Mouse (Mus musculus) left cerebral cortex, postnatal 36 days (tissue): ENCODE measurements at regions not wholly inside any gene's neighbourhood (a gene's known extent, or its start where the extent isn't known, plus 50 kb on each side); places are given as distances from the start of the nearest gene placed in this dataset.
"Not testable (repeated sequence)": the region's sequence is repeated elsewhere in the genome, so short reads cannot be mapped to it uniquely, and the experiment has no call there.

Experiments
- DNase-seq, 2 experiments: peaks; one replicate each; pipeline ENCODE4 v3.0.0; 2021 to 2022; ENCODE audit warnings: low spot score in 2 of 2, mixed read lengths in 1 of 2
- intact Hi-C: fragments of 180-260 bp; cut with DNase I; formaldehyde crosslinking; loops from one replicate; pipeline ENCODE4 v1.15.1; 2025

DNA sequence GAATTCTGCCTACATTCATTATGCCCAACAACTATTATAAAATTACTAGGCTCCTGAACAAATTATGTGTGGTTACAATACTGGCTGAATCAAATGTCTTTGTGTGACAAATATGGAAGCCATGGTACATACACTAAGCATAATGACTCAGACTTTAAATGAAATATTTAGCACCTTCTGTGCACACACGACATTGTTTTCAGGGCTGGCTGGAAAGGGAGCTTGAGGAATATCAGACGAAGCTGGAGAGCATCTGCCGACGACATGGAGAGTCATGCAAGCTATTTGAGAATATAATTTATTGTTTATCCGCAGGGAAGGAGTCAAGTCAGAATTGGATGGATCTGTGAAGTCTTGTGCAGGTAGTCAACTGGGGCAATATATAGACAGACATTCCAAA is 955.4 kb upstream of the Gm10801 start:
- DNase-seq = peak in 1 of 2 experiments; percentile 15
- intact Hi-C loops = no loop called here

DNA sequence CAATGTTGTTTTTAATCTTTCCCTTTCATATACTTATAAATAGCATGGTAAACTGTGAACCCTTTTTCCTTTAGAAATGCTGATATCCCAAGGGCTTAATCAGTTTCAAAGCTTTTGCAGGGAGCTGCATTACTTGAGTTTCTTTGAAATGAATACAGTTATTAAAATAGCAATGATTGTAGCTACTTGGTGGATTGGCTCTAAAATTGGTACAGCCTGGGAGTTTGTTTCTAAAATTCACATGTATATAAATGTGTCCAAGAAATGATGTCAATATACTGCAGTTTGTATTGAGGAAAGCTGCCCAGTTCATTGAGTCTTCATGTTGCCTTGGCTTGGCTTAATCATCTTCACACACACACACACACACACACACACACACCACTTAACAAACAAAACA is 954.8 kb upstream of the Gm10801 start:
- intact Hi-C loops = no loop called here
- DNase-seq = no peak

DNA sequence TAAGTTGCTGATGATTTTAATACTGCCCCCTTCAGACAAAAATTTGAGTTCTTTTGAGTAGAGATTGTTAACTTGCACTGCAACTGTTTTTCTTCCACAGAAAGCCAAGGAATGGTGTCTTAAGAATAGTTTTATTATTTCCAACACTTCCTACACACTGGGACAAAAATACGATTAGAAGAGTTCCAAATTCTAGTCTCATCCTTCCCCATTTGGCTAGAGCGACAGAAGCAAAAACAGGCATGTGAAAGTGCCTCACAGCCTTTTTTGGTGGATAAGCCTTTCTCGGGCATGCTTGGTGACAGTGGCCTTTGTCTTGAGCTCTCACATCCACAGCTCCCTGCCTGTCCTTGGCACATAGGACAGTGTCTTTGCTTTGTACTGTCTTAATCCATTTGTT is 954.3 kb upstream of the Gm10801 start:
- intact Hi-C loops = no loop called here
- DNase-seq = peak; percentile 38 to 41

DNA sequence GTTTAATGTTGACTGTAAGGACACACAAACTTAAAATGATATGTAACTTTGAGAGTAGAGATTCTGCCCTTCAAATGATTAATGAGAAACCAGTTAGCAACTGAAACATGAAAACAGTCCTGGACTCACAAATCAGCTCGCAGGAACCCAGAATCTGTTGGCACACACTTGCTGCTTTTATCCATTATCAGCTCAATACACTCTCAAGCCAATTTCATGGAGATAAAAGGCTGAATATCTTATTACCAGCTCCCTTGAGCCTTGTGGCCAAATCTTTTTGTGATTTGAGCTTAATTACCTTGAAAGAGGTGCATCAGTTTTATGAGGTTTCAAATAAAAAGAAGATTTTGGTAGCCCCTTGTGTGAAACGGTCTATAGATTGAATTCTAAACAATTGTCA is 936.9 kb upstream of the Gm10801 start:
- no peak for DNase-seq
- intact Hi-C loops = no loop called here

DNA sequence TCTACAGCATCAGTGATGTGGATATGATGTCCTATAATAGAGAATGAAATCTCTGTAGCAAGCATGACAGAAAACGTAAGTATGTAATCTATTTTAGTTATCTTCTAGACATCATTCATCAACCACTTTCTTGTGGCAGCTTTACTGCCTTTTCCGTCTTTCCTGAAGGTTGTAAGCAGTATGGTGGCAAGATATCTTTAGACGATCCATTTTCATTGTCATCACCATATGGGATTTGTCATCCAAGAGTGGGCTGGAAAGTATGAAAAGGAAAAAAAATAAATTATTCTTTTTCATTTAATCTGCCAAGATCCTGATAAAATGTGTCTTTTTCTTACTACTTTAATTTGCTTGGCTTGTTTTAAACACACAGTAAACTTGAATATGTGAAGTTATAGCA is 893.2 kb upstream of the Gm10801 start:
- intact Hi-C loops = loop anchor here (10.0 kb wide), 1 partner anchor 496 kb away; no protein-coding TSS in a partner anchor
- no peak for DNase-seq

DNA sequence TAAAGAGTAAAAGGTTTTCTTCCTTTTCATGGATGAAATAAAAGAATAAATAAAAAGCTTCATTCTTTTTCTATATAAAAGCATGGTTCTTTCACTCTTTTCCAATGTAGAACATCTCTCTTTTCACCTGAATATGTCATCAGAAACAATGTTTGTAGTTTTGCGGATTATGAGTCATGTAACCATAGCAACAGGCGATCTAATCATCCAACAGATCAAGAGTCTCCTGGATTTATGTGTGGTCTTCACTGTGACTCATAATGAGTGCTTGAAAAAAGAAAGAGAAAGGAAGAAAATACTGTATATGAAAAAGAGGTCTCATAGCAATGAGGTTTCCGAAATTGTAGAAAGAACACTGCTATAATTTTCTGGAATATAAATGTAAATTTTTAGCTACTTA is 884.1 kb upstream of the Gm10801 start:
- no peak for DNase-seq
- intact Hi-C loops = no loop called here

DNA sequence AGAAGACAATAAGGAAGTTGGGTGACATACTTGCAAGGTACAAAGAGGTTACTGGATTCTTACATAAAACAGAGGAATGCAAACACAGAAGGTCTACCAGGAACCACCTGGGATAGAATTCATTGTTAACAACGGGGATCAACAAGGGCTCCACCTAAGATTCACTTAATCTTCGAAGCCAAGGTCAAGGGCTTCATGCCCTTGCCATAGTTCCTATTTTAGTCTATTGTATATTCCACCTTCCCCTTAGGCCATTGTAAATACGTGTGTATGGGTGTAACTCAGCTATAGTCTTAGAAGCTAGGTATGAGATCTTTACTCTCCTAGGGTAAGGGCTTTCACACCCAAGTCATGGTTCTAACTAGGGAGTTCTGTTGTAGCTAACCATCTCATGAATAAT is 882.0 kb upstream of the Gm10801 start:
- DNase-seq, intact Hi-C loops: not testable (repeated sequence)
